In the genomic region with DNA sequence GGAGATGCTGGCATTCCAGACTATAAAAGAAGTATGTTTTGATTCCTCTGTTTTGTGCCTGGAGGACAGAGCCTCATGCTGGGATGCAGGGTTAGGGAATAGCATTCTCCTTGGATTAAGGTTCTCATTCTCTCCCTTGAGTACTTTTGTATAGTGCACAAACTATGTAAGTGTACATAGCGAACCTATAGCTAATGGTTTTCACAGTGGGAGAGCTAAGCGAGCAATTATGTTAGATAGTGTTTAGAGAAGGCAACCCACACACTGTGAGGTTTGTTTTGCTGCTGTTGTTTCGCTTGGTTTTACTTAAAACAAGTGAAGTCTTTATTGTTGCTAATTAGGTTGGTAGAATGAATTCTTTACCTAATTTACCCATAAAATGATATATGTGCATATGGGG, we compare ENCODE assay signal across 25 mouse cellular contexts.
A peak's percentile ranks its signal among the peaks of the same experiment; 100 is the strongest.
DNase-seq lines count a peak whose midpoint lies in the region; ATAC-seq lines count a peak whose summit lies in the region.
"Had no signal": no experiment of that assay in that cellular context is flagged by ENCODE, and none has a peak within 500 bp of the region (broad histone marks: within the 10 kb centered on the region; RNA-seq: fewer than 3 reads in every experiment).

No protein-coding gene starts in this region.

- H3K36me3 ChIP-seq in limb, embryonic 12.5 days = no peaks in the 10 kb centered on the region
- no peaks in the 10 kb centered on the region for H3K36me3 ChIP-seq in limb, embryonic 10.5 days
- H3K36me3 ChIP-seq: G1E; heart, embryonic 12.5 days; heart, embryonic 15.5 days; hindbrain, embryonic 10.5 days; hindbrain, embryonic 13.5 days had no signal

- 48% methylated on average over 3 of the region's 3 CpGs for WGBS in limb, embryonic 12.5 days
- WGBS in limb, embryonic 10.5 days = 71% methylated on average over 3 of the region's 3 CpGs

- H3K27ac ChIP-seq in limb, embryonic 12.5 days = no peak overlapping the region
- no peak overlapping the region for H3K27ac ChIP-seq in limb, embryonic 10.5 days
- H3K27ac ChIP-seq: heart, embryonic 15.5 days; hindbrain, embryonic 10.5 days; hindbrain, embryonic 13.5 days had no signal

- no peak overlapping the region for H3K4me2 ChIP-seq in limb, embryonic 12.5 days
- H3K4me2 ChIP-seq: heart, embryonic 12.5 days; heart, embryonic 15.5 days; hindbrain, embryonic 13.5 days had no signal

- H3K9me3 ChIP-seq in limb, embryonic 12.5 days = no peaks in the 10 kb centered on the region
- H3K9me3 ChIP-seq in limb, embryonic 10.5 days (replicated peaks) = no peaks in the 10 kb centered on the region
- H3K9me3 ChIP-seq: G1E; heart, embryonic 12.5 days; heart, embryonic 15.5 days; hindbrain, embryonic 10.5 days; hindbrain, embryonic 13.5 days had no signal

- H3K27me3 ChIP-seq in limb, embryonic 12.5 days = no peaks in the 10 kb centered on the region
- H3K27me3 ChIP-seq in limb, embryonic 10.5 days (ENCODE audit: low read depth, poor library complexity, severe bottlenecking) = no peaks in the 10 kb centered on the region
- H3K27me3 ChIP-seq: CH12.LX; heart, embryonic 12.5 days; heart, embryonic 15.5 days; hindbrain, embryonic 13.5 days had no signal

- ATAC-seq in limb, embryonic 12.5 days (ENCODE audit: insufficient number of reproducible peaks, insufficient read depth, low FRiP score, low TSS enrichment, low read depth) = peak; percentile 73
- ATAC-seq: activated CD4-positive, CD25-positive, alpha-beta regulatory T cell, adult 4 months; forebrain, embryonic 14.5 days; forebrain, postnatal 0 days had no signal

- H3K4me1 ChIP-seq in limb, embryonic 12.5 days (replicated peaks) = no peaks in the 10 kb centered on the region
- 0 out of 2 replicates have a peak, but pooled peaks cover 6% of the 10 kb centered on the region for H3K4me1 ChIP-seq in limb, embryonic 10.5 days
- H3K4me1 ChIP-seq: heart, embryonic 12.5 days; heart, embryonic 15.5 days; hindbrain, embryonic 10.5 days; hindbrain, embryonic 13.5 days had no signal

- no peak overlapping the region for H3K9ac ChIP-seq in limb, embryonic 12.5 days (replicated peaks)
- H3K9ac ChIP-seq: forebrain, postnatal 0 days; heart, embryonic 12.5 days; heart, embryonic 15.5 days; hindbrain, embryonic 13.5 days had no signal

- no peak for DNase-seq in limb, embryonic 10.5 days (ENCODE audit: low spot score)
- DNase-seq in R1 (ENCODE audit: low read depth, low spot score) = peak; percentile 1
- peak; percentile 24 for DNase-seq in forelimb bud, embryonic 11.5 days (ENCODE audit: low read depth, low spot score)
- DNase-seq in kidney, postnatal 25 days = no peak
- DNase-seq in MN1 (ENCODE audit: low spot score) = no peak
- DNase-seq: adrenal gland, adult 8-10 months; adrenal gland, postnatal 25 days; B cell, adult 2 months; cerebellum, adult 11-12 months; cerebellum, adult 8-10 months; cerebellum, postnatal 14 days; forebrain, postnatal 0 days; gastrocnemius, postnatal 25 days; heart, adult 18-20 months; heart, postnatal 10 days; heart, postnatal 36 days had no signal

- H3K4me3 ChIP-seq in limb, embryonic 12.5 days (replicated peaks) = no peak overlapping the region
- H3K4me3 ChIP-seq in limb, embryonic 10.5 days = no peak overlapping the region
- H3K4me3 ChIP-seq: heart, embryonic 12.5 days; heart, embryonic 15.5 days; hindbrain, embryonic 10.5 days; hindbrain, embryonic 13.5 days had no signal

Comparison
In these comparisons a context has a peak if more than half of its experiments do, and no peak if none do; other contexts are left out.
1. DNase-seq: peak in R1 (single experiment) and forelimb bud, embryonic 11.5 days (single experiment); none in limb, embryonic 10.5 days (single experiment), kidney, postnatal 25 days (0 of 2) and MN1 (single experiment).